Mouse (Mus musculus) urinary bladder, postnatal 36 days (tissue): Measurements from ENCODE around the gene Fhl1.

Experiments
- DNase-seq, 2 experiments: peaks; one replicate each; pipeline ENCODE4 v3.0.0; 2022; ENCODE audit warnings: low spot score in 2 of 2, mixed read lengths in 1 of 2

Fhl1 gene

GRCm38 (mm10) chrX:56731306-56732201 lies at the start of gene Fhl1:
TSS of gene Fhl1 (plus strand) at chrX:56731787.
- peak; percentile 21 to 25 for DNase-seq

- no peak for DNase-seq
Measured at GRCm38 (mm10) chrX:56682156-56682720, 49.3 kb upstream of the Fhl1 start.

GRCm38 (mm10) chrX:56683521-56683920 lies 48.1 kb upstream of the Fhl1 start:
- no peak for DNase-seq

- no peak for DNase-seq
Measured at GRCm38 (mm10) chrX:56692554-56692953, 39.0 kb upstream of the Fhl1 start.

- DNase-seq = no peak
Measured at GRCm38 (mm10) chrX:56694539-56694938, 37.0 kb upstream of the Fhl1 start.

GRCm38 (mm10) chrX:56697199-56697780 lies 34.3 kb upstream of the Fhl1 start:
- no peak for DNase-seq

- DNase-seq = no peak
Measured at GRCm38 (mm10) chrX:56697886-56698285, 33.7 kb upstream of the Fhl1 start.

- no peak for DNase-seq
Measured at GRCm38 (mm10) chrX:56701261-56701660, 30.3 kb upstream of the Fhl1 start.

GRCm38 (mm10) chrX:56703965-56704562 lies 27.5 kb upstream of the Fhl1 start:
- no peak for DNase-seq

GRCm38 (mm10) chrX:56708592-56709370 lies 22.8 kb upstream of the Fhl1 start:
- no peak for DNase-seq

- DNase-seq = no peak
Measured at GRCm38 (mm10) chrX:56710522-56710921, 21.1 kb upstream of the Fhl1 start.

GRCm38 (mm10) chrX:56712666-56713065 lies 18.9 kb upstream of the Fhl1 start:
- DNase-seq = no peak

GRCm38 (mm10) chrX:56722559-56722958 lies 9.0 kb upstream of the Fhl1 start:
- no peak for DNase-seq

GRCm38 (mm10) chrX:56728507-56728906 lies 3.1 kb upstream of the Fhl1 start:
- DNase-seq = no peak

GRCm38 (mm10) chrX:56730828-56731305 lies 720 bp upstream of the Fhl1 start:
- DNase-seq = no peak

- DNase-seq = no peak
Measured at GRCm38 (mm10) chrX:56732401-56732800, 814 bp downstream of the Fhl1 start.

GRCm38 (mm10) chrX:56734436-56734835 lies 2.8 kb downstream of the Fhl1 start:
- no peak for DNase-seq

- DNase-seq = no peak
Measured at GRCm38 (mm10) chrX:56736226-56736625, 4.6 kb downstream of the Fhl1 start.

- DNase-seq = no peak
Measured at GRCm38 (mm10) chrX:56737848-56738554, 6.4 kb downstream of the Fhl1 start.

- DNase-seq = no peak
Measured at GRCm38 (mm10) chrX:56741428-56741827, 9.8 kb downstream of the Fhl1 start.

- no peak for DNase-seq
Measured at GRCm38 (mm10) chrX:56751536-56751935, 19.9 kb downstream of the Fhl1 start.
